Mouse (Mus musculus) myocyte (in vitro differentiated cells): ENCODE measurements around the gene Ap2a1.

Source experiments
- MAX ChIP-seq: IDR thresholded peaks from one replicate; pipeline ENCODE4 v1.6.1; 2011; ENCODE audit warnings: low read depth, mild to moderate bottlenecking, control low read depth
- MYOD1 ChIP-seq, 3 experiments: IDR thresholded peaks; one replicate each; pipeline ENCODE4 v1.6.1; 2011; ENCODE audit warnings: control low read depth in 2 of 3, low read depth in 2 of 3, mild to moderate bottlenecking in 2 of 3, moderate library complexity in 1 of 3; ENCODE audit not compliant: insufficient read length in 2 of 3, control insufficient read depth in 1 of 3
- POLR2A ChIP-seq: IDR thresholded peaks from one replicate; pipeline ENCODE4 v1.6.1; 2011; ENCODE audit warnings: low read depth, mild to moderate bottlenecking, control low read depth, moderate library complexity; ENCODE audit not compliant: insufficient read length
- POLR2AphosphoS2 ChIP-seq: IDR thresholded peaks from one replicate; pipeline ENCODE4 v1.6.1; 2011; ENCODE audit warnings: low read depth, control low read depth; ENCODE audit not compliant: insufficient read length
- REST ChIP-seq: IDR thresholded peaks from one replicate; pipeline ENCODE4 v1.6.1; 2011; ENCODE audit warnings: mild to moderate bottlenecking, control low read depth, moderate library complexity; ENCODE audit not compliant: insufficient read depth, insufficient read length
- USF1 ChIP-seq: IDR thresholded peaks from one replicate; pipeline ENCODE4 v1.6.1; 2011; ENCODE audit warnings: low read depth, mild to moderate bottlenecking, control low read depth, moderate library complexity

GRCm38 (mm10) chr7:44949922-44950321 is 20.6 kb upstream of the Ap2a1 start:
- TF ChIP-seq USF1, result no peak
- TF ChIP-seq MAX, result no peak
- TF ChIP-seq POLR2A, result no peak
- TF ChIP-seq REST, result no peak
- TF ChIP-seq MYOD1 (IDR thresholded peaks at IDR 0.05; ENCODE audit: control insufficient read depth in 1 of 3, insufficient read length in 2 of 3, low read depth in 2 of 3), result no peak
- TF ChIP-seq POLR2AphosphoS2, result no peak
